Mouse (Mus musculus): Measurements from ENCODE around the gene Slfn9. TPM values are rescaled to one million over a fixed set of nuclear protein-coding genes. Genes with fewer than 3 reads are reported as not detected.
"Not testable (repeated sequence)": the region's sequence is repeated elsewhere in the genome, so short reads cannot be mapped to it uniquely, and the experiment has no call there.

Gene Slfn9
- polyA plus RNA-seq, 1 experiment from 2014 or later: 3.1 TPM

- H3K9me3 ChIP-seq (ENCODE audit: control insufficient read depth, low read length): no peaks in the 10 kb centered on the region
- WGBS: 12% methylated on average over 10 of the region's 10 CpGs
- no peak within 1 kb of the TSS for H3K9ac ChIP-seq (replicated peaks; ENCODE audit: low read length)
- no peaks in the 10 kb centered on the region for H3K4me1 ChIP-seq (ENCODE audit: control insufficient read depth, insufficient read depth, low read length)
- ATAC-seq (ENCODE audit: low FRiP score, low TSS enrichment): no peak
- peak within 1 kb of the TSS; percentile 19; the same call in 1 of the 2 replicates for H3K4me2 ChIP-seq (ENCODE audit: low read length)
- H3K27me3 ChIP-seq (ENCODE audit: control insufficient read depth, insufficient read depth, low read length): peaks cover 34% of the 10 kb centered on the region
- no peak for DNase-seq
- H3K36me3 ChIP-seq (ENCODE audit: control insufficient read depth, insufficient read depth, low read length): no peaks in the 10 kb centered on the region
- no peak within 1 kb of the TSS for H3K27ac ChIP-seq (replicated peaks; ENCODE audit: low read depth, low read length)
- 0 out of 2 replicates have a peak within 1 kb of the TSS, but pooled peaks have one; percentile 14 for H3K4me3 ChIP-seq (replicated peaks; ENCODE audit: low read depth, low read length)
These were observed 40.7 kb downstream of the Slfn9 start, which contains the start of gene Slfn5 for GRCm38 (mm10) chr11:82950736-82951481. Slfn5 (plus strand) TSS chr11:82951349.

GRCm38 (mm10) chr11:82949036-82949435 lies 42.6 kb downstream of the Slfn9 start:
- ATAC-seq (ENCODE audit: low FRiP score, low TSS enrichment): no peak
- H3K27me3 ChIP-seq (ENCODE audit: control insufficient read depth, insufficient read depth, low read length): peaks cover 34% of the 10 kb centered on the region
- 88% methylated on average over 9 of the region's 9 CpGs for WGBS

GRCm38 (mm10) chr11:82947457-82947856 lies 44.2 kb downstream of the Slfn9 start:
- ATAC-seq (ENCODE audit: low FRiP score, low TSS enrichment) (no peak), DNase-seq (no peak)
- no peak overlapping the region for H3K4me2 ChIP-seq (ENCODE audit: low read length)
- H3K27ac ChIP-seq (replicated peaks; ENCODE audit: low read depth, low read length): no peak overlapping the region
- WGBS: 44% methylated on average over 4 of the region's 4 CpGs
- H3K4me3 ChIP-seq (replicated peaks; ENCODE audit: low read depth, low read length): no peak overlapping the region
- no peak overlapping the region for H3K9ac ChIP-seq (replicated peaks; ENCODE audit: low read length)
- H3K9me3 ChIP-seq (ENCODE audit: control insufficient read depth, low read length): no peaks in the 10 kb centered on the region
- H3K36me3 ChIP-seq (ENCODE audit: control insufficient read depth, insufficient read depth, low read length): no peaks in the 10 kb centered on the region
- no peaks in the 10 kb centered on the region for H3K4me1 ChIP-seq (ENCODE audit: control insufficient read depth, insufficient read depth, low read length)
- peaks cover 22% of the 10 kb centered on the region for H3K27me3 ChIP-seq (ENCODE audit: control insufficient read depth, insufficient read depth, low read length)

More at GRCm38 (mm10) chr11:82949036-82949435, 42.6 kb downstream of the Slfn9 start:
- no peak overlapping the region for H3K9ac ChIP-seq (replicated peaks; ENCODE audit: low read length)
- H3K4me1 ChIP-seq (ENCODE audit: control insufficient read depth, insufficient read depth, low read length): no peaks in the 10 kb centered on the region
- no peaks in the 10 kb centered on the region for H3K9me3 ChIP-seq (ENCODE audit: control insufficient read depth, low read length)
- no peak overlapping the region for H3K27ac ChIP-seq (replicated peaks; ENCODE audit: low read depth, low read length)
- no peak overlapping the region for H3K4me2 ChIP-seq (ENCODE audit: low read length)
- no peak for DNase-seq
- H3K4me3 ChIP-seq (replicated peaks; ENCODE audit: low read depth, low read length): no peak overlapping the region
- no peaks in the 10 kb centered on the region for H3K36me3 ChIP-seq (ENCODE audit: control insufficient read depth, insufficient read depth, low read length)

- 69% methylated on average over 2 of the region's 2 CpGs for WGBS
- H3K9ac ChIP-seq (replicated peaks; ENCODE audit: low read length): no peak overlapping the region
- no peaks in the 10 kb centered on the region for H3K9me3 ChIP-seq (ENCODE audit: control insufficient read depth, low read length)
- no peak overlapping the region for H3K27ac ChIP-seq (replicated peaks; ENCODE audit: low read depth, low read length)
- no peak overlapping the region for H3K4me3 ChIP-seq (replicated peaks; ENCODE audit: low read depth, low read length)
- H3K27me3 ChIP-seq (ENCODE audit: control insufficient read depth, insufficient read depth, low read length): peaks cover 7% of the 10 kb centered on the region
- no peaks in the 10 kb centered on the region for H3K36me3 ChIP-seq (ENCODE audit: control insufficient read depth, insufficient read depth, low read length)
- H3K4me1 ChIP-seq (ENCODE audit: control insufficient read depth, insufficient read depth, low read length): no peaks in the 10 kb centered on the region
- ATAC-seq (ENCODE audit: low FRiP score, low TSS enrichment) (no peak), DNase-seq (no peak)
- H3K4me2 ChIP-seq (ENCODE audit: low read length): no peak overlapping the region
These were observed 46.0 kb downstream of the Slfn9 start for GRCm38 (mm10) chr11:82945636-82946035.

GRCm38 (mm10) chr11:82943336-82943735 lies 48.3 kb downstream of the Slfn9 start:
- WGBS: 69% methylated on average over 6 of the region's 6 CpGs
- H3K4me3 ChIP-seq (replicated peaks; ENCODE audit: low read depth, low read length): no peak overlapping the region
- no peak overlapping the region for H3K4me2 ChIP-seq (ENCODE audit: low read length)
- ATAC-seq (ENCODE audit: low FRiP score, low TSS enrichment) (no peak), DNase-seq (no peak)
- no peaks in the 10 kb centered on the region for H3K36me3 ChIP-seq (ENCODE audit: control insufficient read depth, insufficient read depth, low read length)
- H3K27ac ChIP-seq (replicated peaks; ENCODE audit: low read depth, low read length): no peak overlapping the region
- no peak overlapping the region for H3K9ac ChIP-seq (replicated peaks; ENCODE audit: low read length)
- H3K4me1 ChIP-seq (ENCODE audit: control insufficient read depth, insufficient read depth, low read length): no peaks in the 10 kb centered on the region
- H3K27me3 ChIP-seq (ENCODE audit: control insufficient read depth, insufficient read depth, low read length): no peaks in the 10 kb centered on the region
- no peaks in the 10 kb centered on the region for H3K9me3 ChIP-seq (ENCODE audit: control insufficient read depth, low read length)

GRCm38 (mm10) chr11:82933186-82933585 lies 58.4 kb downstream of the Slfn9 start:
- Histone ChIP-seq H3K4me2 (ENCODE audit: low read length) (peak overlapping the region; percentile 96), H3K9ac (replicated peaks; ENCODE audit: low read length) (no peak overlapping the region), H3K4me1 (ENCODE audit: control insufficient read depth, insufficient read depth, low read length) (no peaks in the 10 kb centered on the region), H3K9me3 (ENCODE audit: control insufficient read depth, low read length) (no peaks in the 10 kb centered on the region), H3K27me3 (ENCODE audit: control insufficient read depth, insufficient read depth, low read length) (peaks cover 47% of the 10 kb centered on the region), H3K36me3 (ENCODE audit: control insufficient read depth, insufficient read depth, low read length) (no peaks in the 10 kb centered on the region), H3K27ac (replicated peaks; ENCODE audit: low read depth, low read length) (no peak overlapping the region), H3K4me3 (replicated peaks; ENCODE audit: low read depth, low read length) (peak overlapping the region; percentile 45)
- DNase-seq: no peak
- no peak for ATAC-seq (ENCODE audit: low FRiP score, low TSS enrichment)
- WGBS: 1% methylated on average over 29 of the region's 29 CpGs

GRCm38 (mm10) chr11:82931671-82932450 lies 59.8 kb downstream of the Slfn9 start:
- Histone ChIP-seq H3K4me2 (ENCODE audit: low read length) (peak overlapping the region; percentile 96), H3K27me3 (ENCODE audit: control insufficient read depth, insufficient read depth, low read length) (peaks cover 49% of the 10 kb centered on the region), H3K4me3 (replicated peaks; ENCODE audit: low read depth, low read length) (peak overlapping the region; percentile 45), H3K9ac (replicated peaks; ENCODE audit: low read length) (peak overlapping the region; percentile 49)
- H3K36me3 ChIP-seq (ENCODE audit: control insufficient read depth, insufficient read depth, low read length); H3K9me3 ChIP-seq (ENCODE audit: control insufficient read depth, low read length); H3K27ac ChIP-seq (replicated peaks; ENCODE audit: low read depth, low read length); ATAC-seq (ENCODE audit: low FRiP score, low TSS enrichment); H3K4me1 ChIP-seq (ENCODE audit: control insufficient read depth, insufficient read depth, low read length): not testable (repeated sequence)
- 1% methylated on average over 116 of the region's 119 CpGs for WGBS
- peak; percentile 29 for DNase-seq

GRCm38 (mm10) chr11:82931161-82931560 lies 60.5 kb downstream of the Slfn9 start:
- peak; percentile 34 for DNase-seq

More at GRCm38 (mm10) chr11:82931161-82931560, 60.5 kb downstream of the Slfn9 start:
- H3K9me3 ChIP-seq (ENCODE audit: control insufficient read depth, low read length); H3K36me3 ChIP-seq (ENCODE audit: control insufficient read depth, insufficient read depth, low read length); ATAC-seq (ENCODE audit: low FRiP score, low TSS enrichment); H3K27ac ChIP-seq (replicated peaks; ENCODE audit: low read depth, low read length); H3K4me1 ChIP-seq (ENCODE audit: control insufficient read depth, insufficient read depth, low read length): not testable (repeated sequence)
- Histone ChIP-seq H3K4me3 (replicated peaks; ENCODE audit: low read depth, low read length) (peak overlapping the region; percentile 45), H3K9ac (replicated peaks; ENCODE audit: low read length) (peak overlapping the region; percentile 49; the same call in 1 of the 2 replicates), H3K27me3 (ENCODE audit: control insufficient read depth, insufficient read depth, low read length) (peaks cover 49% of the 10 kb centered on the region), H3K4me2 (ENCODE audit: low read length) (peak overlapping the region; percentile 96)
- WGBS: 0% methylated on average over 61 of the region's 63 CpGs

Data from midbrain, embryonic 14.5 days (tissue).